Mouse (Mus musculus) liver, embryonic 14.5 days (tissue): ENCODE measurements around the gene Enox1.

Source experiments
- CTCF ChIP-seq: IDR thresholded peaks from 2 replicates; pipeline ENCODE4 v1.5.1; 2016; ENCODE audit warnings: antibody characterized with exemption, low read depth, control low read depth
- EP300 ChIP-seq: IDR thresholded peaks from 2 replicates; pipeline ENCODE4 v1.6.1; 2016; ENCODE audit warnings: antibody characterized with exemption, low read depth

DNA sequence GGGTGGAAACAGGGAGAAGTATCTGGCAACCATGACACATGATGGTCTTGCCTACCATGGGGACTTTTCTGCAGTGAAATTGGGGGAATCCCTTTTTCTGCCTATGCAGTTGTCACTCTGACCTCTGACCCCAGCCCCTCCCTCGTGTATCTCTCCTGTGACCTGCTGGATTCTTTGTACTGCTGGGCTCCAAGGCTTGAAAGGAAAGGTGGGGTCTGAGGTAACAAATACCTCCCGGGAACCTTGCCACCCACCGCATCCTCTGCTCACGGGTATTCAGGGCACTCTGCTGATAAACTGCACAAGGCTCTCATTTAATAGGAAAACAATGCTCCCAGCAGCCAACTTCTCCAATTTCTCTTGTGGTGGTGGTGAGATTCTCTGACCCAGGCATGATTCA lies 361.5 kb downstream of the Enox1 start:
- TF ChIP-seq CTCF (no peak), EP300 (no peak)
